Mouse (Mus musculus) heart, postnatal 4 days (tissue): ENCODE data around the gene Adamts1. TPM values are rescaled to one million over a fixed set of nuclear protein-coding genes. Genes with fewer than 3 reads are reported as not detected.

ENCODE experiments used
- DNase-seq: peaks from one replicate; pipeline ENCODE4 v3.0.0; 2021
- total RNA-seq, 2 experiments: library from RNA; stranded (reverse); gene quantifications; 2 replicates each; pipeline ENCODE4 v1.2.3; 2021

The Adamts1 gene
- total RNA-seq, result 10 to 100 TPM; 63.7 to 68.9 TPM

GRCm38 (mm10) chr16:85802954-85803353, at the start of gene Adamts1:
TSS of gene Adamts1 (minus strand) at chr16:85803113.
- DNase-seq, result peak; percentile 99

- no peak for DNase-seq
Observed at GRCm38 (mm10) chr16:85827066-85827465, 24.2 kb upstream of the Adamts1 start.

GRCm38 (mm10) chr16:85822330-85822916, 19.5 kb upstream of the Adamts1 start:
- no peak for DNase-seq

- DNase-seq, result no peak
Observed at GRCm38 (mm10) chr16:85819808-85820458, 17.0 kb upstream of the Adamts1 start.

- DNase-seq, result no peak
Observed at GRCm38 (mm10) chr16:85814116-85814515, 11.2 kb upstream of the Adamts1 start.

- DNase-seq, result peak; percentile 82
Observed at GRCm38 (mm10) chr16:85807626-85808025, 4.7 kb upstream of the Adamts1 start.

GRCm38 (mm10) chr16:85807072-85807471, 4.2 kb upstream of the Adamts1 start:
- peak; percentile 78 for DNase-seq

- DNase-seq, result no peak
Observed at GRCm38 (mm10) chr16:85805581-85805980, 2.7 kb upstream of the Adamts1 start.

GRCm38 (mm10) chr16:85803613-85804551, 969 bp upstream of the Adamts1 start:
- DNase-seq, result peak; percentile 87

GRCm38 (mm10) chr16:85801971-85802811, 722 bp downstream of the Adamts1 start:
- peak; percentile 77 for DNase-seq

GRCm38 (mm10) chr16:85801252-85801651, 1.7 kb downstream of the Adamts1 start:
- peak; percentile 89 for DNase-seq

GRCm38 (mm10) chr16:85800691-85801090, 2.2 kb downstream of the Adamts1 start:
- peak; percentile 94 for DNase-seq

- no peak for DNase-seq
Observed at GRCm38 (mm10) chr16:85799971-85800370, 2.9 kb downstream of the Adamts1 start.

- DNase-seq, result no peak
Observed at GRCm38 (mm10) chr16:85798334-85798733, 4.6 kb downstream of the Adamts1 start.

GRCm38 (mm10) chr16:85797161-85797560, 5.8 kb downstream of the Adamts1 start:
- no peak for DNase-seq

GRCm38 (mm10) chr16:85795731-85796130, 7.2 kb downstream of the Adamts1 start:
- no peak for DNase-seq

GRCm38 (mm10) chr16:85793166-85793830, 9.6 kb downstream of the Adamts1 start:
- no peak for DNase-seq

- no peak for DNase-seq
Observed at GRCm38 (mm10) chr16:85781076-85781475, 21.8 kb downstream of the Adamts1 start.

- no peak for DNase-seq
Observed at GRCm38 (mm10) chr16:85779775-85780174, 23.1 kb downstream of the Adamts1 start.

GRCm38 (mm10) chr16:85772272-85772671, 30.6 kb downstream of the Adamts1 start:
- DNase-seq, result no peak

GRCm38 (mm10) chr16:85767341-85767740, 35.6 kb downstream of the Adamts1 start:
- DNase-seq, result no peak

- DNase-seq, result no peak
Observed at GRCm38 (mm10) chr16:85765697-85766096, 37.2 kb downstream of the Adamts1 start.
